Mouse (Mus musculus): ENCODE measurements around the gene Mcrs1. TPM values are rescaled to one million over a fixed set of nuclear protein-coding genes. Genes with fewer than 3 reads are reported as not detected.
A peak's percentile ranks its signal among the peaks of the same experiment; 100 is the strongest.
"Not testable (repeated sequence)": the region's sequence is repeated elsewhere in the genome, so short reads cannot be mapped to it uniquely, and the experiment has no call there.

The Mcrs1 gene
- polyA plus RNA-seq (2012; rRNA removed), result 81.5 and 94.7 TPM in 2 replicates

DNA sequence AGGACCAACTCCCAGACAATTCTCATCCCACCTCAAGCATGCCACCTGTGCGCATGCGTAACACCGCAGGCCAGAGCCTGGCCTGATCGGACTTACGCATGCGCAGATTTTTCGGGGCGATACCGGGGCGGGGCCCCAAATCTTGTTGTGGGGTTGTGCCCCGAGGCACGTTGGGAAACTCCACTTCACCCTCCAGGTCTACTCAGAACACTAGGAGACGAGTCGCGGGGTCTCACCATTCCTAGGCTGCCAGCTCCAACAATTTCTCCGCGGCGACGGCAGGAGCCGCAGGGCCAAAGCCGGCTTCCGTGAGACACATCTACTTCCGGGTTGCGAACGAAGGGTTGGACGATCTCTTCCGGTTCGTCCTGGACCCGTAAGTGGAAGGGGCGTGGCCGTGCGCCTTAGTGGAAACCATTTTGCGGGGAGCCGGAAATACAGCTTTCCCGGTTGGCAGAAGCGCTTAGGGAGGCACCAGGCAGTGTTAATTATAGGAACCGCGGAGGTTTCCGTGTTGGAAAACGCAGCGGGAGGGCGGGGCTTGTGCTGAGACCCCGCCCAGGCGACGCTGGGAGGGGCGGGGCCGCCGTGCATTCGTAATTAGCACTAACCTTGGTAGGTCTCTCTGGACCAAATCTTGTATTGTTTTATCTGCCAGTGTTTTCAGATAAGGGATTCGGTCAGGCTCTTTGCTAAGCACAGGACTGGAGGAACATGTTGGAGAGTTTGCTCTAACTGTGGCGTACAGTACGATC lies at the start of gene Mcrs1:
Gene Mcrs1 (minus strand): TSS at position 336 of the 755 bp plus-strand sequence.
- DNase-seq (ENCODE audit: low read depth, low spot score), result peak; percentile 95
- under 1% methylated on average over 52 of the region's 52 CpGs for WGBS

DNA sequence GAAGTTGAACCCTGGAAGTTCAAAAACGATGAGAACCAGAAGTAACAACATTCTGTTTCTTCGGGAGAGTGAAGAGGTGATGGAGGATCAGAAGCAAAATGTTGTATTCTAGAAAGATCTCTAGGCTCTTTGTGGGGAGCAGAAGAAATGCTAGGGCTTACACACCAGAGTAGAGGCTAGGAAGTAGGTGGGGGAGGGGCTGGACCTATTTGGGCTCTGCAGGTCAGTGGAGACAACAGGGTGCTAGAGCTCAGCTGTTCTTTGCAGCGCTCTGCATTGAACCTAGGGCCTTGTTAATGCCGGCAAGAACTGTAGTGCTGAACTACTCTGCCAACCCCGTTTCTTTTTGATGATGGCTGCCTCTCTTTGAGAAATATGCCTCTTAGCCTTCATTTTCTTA lies 44.5 kb upstream of the Mcrs1 start:
- no peak for DNase-seq (ENCODE audit: low read depth, low spot score)
- 55% methylated on average over 5 of the region's 5 CpGs for WGBS

DNA sequence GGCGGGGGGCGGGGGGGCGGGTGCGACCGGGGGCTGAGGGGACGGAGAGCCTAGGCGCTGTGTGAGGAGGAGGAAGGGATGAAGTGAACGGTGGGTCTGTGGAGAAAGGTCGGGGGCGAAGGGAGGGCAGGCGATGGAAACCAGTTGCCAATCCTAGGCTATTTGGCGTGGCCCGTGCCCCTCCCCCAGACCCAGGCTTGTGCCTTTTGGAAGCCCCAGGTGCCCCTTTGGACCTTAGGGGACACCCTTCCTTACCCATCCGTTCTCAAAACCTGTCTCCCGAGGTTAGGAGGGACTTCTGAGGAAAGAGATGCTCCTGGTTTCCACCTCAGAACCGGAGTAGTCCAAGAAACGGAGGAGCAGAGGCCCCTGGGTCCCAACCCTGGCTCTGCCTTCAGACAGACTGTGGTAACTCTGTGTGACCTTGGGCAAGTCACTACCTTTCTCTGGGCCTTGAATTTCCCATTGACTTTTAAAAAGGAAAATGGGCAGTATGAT lies 43.8 kb upstream of the Mcrs1 start, which contains the start of gene Fam186b:
Gene Fam186b (minus strand): TSS at position 405 of the 498 bp plus-strand sequence.
- no peak for DNase-seq (ENCODE audit: low read depth, low spot score)
- WGBS, result 7% methylated on average over 15 of the region's 17 CpGs

DNA sequence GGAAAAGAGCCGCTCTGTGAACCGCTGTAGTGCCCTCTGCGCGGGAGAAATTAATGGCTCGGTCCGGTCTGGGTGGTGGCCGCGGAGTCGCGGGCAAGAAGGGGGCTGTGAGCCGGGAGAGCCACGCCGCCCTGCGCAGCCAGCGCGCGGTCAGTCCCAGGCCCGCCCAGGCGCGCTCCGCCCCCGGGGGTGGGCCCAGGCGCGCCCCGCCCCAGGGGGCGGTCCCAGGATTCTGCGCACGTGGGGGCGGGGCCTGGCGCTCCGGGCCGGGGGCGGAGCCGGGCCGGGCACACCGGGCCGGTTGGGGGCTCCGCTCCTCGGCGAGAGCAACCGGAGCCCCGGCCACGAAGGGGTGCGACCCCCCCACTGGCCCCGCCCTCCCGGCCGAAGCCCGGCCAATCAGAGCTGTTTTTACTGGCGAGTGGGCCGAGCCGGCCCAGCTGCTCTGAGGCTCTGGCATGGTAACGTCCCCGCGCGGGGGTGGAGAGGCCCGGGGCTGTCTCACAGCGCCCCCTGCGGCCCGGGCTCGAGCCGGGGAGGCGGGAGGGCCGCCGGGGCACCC lies 43.1 kb upstream of the Mcrs1 start, which contains the start of gene Prpf40b:
Gene Prpf40b (plus strand): TSS at position 275 of the 562 bp plus-strand sequence.
- peak; percentile 38 for DNase-seq (ENCODE audit: low read depth, low spot score)
- WGBS, result 1% methylated on average over 64 of the region's 64 CpGs

DNA sequence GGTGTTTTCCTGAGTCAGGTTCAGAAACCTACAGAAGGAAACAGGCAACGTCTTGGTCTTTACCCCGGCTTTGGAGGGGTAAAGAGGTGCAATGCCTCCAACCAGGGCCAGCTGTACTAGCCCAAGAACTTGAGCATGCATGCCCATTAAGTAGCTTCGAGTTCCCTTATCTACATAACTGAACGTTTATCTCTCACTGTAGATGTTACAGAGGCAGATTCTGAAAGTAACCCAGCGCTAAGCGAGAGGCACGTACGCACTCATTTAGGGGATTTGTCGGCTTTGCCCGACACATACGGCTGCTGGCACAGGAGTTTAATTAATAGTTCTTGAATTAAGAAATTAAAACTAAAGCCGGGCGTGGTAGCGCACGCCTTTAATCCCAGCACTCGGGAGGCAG lies 42.5 kb upstream of the Mcrs1 start:
- 3% methylated on average over 16 of the region's 16 CpGs for WGBS

DNA sequence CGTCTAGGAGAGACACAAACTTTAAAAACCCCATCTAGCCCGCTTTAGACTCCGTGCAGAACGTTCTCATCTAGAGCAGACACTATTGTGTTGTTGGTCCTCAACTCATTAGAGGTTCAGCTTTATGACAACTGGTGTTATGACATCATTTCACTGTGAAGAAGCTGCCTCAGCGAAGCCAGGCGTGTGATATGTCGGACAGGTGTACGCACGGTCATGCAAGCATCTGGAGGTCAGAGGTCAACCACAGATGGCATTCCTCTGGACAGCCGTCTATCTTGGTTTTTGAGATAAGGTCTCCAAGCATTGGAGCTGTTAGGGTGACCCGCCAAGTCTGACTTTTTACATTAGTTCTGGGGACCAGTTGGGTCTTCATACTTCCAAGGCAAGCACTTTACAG lies 38.8 kb upstream of the Mcrs1 start:
- DNase-seq (ENCODE audit: low read depth, low spot score), result no peak
- WGBS, result 84% methylated on average over 11 of the region's 11 CpGs

More for the DNA sequence above, 42.5 kb upstream of the Mcrs1 start:
- DNase-seq (ENCODE audit: low read depth, low spot score), result no peak

DNA sequence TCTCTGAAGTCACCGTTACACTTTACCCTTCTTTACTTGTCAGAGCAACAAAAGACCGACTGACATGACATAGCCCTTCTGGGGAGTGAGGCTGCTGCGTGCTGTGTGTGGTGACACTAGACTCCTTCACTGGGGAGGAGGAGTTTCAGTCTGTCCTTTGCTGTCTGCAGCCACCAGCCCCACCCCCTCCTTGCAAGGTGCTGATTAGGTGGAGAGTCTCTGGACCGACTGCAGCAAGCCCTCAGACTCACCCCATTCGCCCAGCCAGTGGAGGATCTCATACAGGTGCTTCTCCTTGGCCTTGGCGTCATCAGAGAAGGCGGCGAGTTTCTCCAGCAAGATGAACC lies 33.4 kb upstream of the Mcrs1 start:
- 60% methylated on average over 8 of the region's 8 CpGs for WGBS
- DNase-seq (ENCODE audit: low read depth, low spot score), result no peak

DNA sequence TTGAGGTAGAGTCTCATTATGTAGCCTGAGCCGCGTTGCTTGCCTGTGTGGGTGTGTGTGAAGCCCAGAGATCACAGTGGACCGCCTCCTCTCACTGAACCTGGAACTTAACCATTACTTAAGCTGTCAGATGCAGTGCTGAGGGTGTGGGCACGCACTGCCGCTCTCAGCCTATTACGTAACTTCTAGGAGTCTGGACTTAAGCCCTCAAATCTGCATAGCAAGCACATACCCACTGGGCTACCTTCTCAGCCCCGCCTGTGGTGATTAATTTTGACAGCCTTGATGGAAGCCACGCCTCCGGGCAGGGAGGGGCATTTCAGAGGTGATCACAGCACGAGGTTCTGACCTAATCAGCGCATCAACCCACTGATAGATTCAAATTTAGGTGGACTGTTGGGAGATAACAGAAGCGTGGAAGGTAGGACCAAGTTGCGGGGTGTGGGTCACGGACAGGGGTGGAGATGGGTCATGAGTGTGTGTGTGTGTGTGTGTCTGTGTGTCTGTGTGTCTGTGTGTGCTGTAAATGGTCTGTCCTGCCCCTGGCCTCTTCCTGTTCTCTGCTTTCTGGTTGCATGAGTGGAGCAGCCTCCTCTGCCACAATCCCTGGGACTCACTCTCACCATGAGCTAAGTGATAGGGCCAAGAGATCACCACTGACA lies 32.9 kb upstream of the Mcrs1 start:
- peak; percentile 71 for DNase-seq (ENCODE audit: low read depth, low spot score)
- 20% methylated on average over 14 of the region's 14 CpGs for WGBS

DNA sequence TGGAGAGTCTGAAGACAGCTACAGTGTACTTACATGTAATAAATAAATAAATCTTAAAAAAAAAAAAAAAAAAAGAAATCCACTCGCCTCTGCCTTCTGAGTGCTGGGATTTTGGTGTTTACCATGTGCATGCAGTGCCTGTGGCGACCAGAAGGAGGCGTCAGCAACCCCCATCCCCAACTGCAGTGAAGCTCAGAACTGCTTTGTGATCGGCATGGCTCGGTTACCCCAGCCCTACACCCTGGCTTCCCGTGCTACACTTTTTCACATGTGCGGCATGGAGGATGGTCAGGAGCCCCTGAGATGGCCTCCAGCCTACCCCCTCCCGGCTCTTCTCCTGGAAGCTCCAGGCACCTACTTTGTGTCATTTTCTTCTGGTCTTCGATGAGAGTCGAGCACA lies 31.7 kb upstream of the Mcrs1 start:
- 64% methylated on average over 10 of the region's 10 CpGs for WGBS
- DNase-seq (ENCODE audit: low read depth, low spot score), result no peak

DNA sequence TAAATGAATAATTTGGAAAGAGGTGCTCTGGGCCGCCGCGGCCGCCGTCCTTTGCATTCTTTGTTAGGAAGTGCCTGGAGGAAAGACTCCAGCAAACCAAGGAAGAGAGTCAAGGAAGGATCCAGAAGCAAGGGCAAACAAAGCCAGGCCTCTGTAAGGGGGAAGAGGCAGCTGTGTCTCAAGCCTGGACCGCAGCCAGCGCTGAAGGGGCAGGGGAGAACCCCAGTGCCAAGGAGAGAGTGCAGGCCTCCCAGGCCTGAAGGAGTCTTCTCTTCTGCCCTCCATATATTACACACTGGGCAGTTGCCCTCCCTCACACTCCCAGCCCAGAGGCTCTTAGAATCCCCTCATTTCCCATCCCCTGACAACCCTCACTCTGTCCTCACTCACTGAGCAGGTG lies 26.5 kb upstream of the Mcrs1 start:
- DNase-seq (ENCODE audit: low read depth, low spot score), result no peak
- 23% methylated on average over 7 of the region's 7 CpGs for WGBS

DNA sequence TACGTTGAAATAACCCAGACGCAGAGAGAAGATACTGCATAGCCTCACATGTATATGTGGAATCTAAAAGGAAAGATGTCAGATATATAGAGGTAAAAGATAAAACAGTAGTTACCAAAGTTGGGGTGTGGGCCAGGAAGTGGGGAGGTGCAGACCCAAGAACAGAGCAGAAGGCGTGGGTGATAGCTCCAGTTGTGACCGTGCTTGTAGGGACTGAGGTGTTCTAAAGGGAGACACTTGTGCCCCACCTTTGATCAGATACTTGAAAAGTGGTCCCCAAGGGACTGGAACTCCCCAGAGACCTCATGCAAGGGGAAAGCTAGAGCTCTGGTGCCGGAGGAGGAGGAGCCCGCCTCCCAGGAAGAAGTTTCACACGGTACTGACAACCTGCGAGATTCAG lies 24.3 kb upstream of the Mcrs1 start:
- DNase-seq (ENCODE audit: low read depth, low spot score), result no peak
- WGBS, result 92% methylated on average over 8 of the region's 8 CpGs

DNA sequence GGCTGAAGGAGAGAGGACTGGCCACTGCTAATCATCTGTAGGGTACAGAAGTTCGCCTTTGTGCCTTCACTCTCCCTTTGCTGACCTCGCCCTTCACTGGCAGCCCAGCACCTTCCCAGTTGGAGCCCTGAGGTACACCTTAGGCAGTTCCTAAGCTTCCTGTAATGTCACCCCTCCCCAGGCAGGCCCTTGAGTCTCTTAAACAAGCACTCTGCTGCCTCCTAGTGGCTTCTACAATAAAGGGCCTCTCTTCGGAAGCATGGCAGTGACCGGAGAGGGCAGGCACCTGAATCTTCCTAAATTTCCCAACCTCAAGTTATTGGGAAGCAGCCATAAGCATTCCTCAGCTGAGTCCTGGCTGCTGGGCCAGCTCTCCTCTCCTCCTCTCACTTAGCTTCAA lies 13.9 kb upstream of the Mcrs1 start:
- WGBS, result 11% methylated on average over 4 of the region's 4 CpGs
- peak; percentile 67 for DNase-seq (ENCODE audit: low read depth, low spot score)

DNA sequence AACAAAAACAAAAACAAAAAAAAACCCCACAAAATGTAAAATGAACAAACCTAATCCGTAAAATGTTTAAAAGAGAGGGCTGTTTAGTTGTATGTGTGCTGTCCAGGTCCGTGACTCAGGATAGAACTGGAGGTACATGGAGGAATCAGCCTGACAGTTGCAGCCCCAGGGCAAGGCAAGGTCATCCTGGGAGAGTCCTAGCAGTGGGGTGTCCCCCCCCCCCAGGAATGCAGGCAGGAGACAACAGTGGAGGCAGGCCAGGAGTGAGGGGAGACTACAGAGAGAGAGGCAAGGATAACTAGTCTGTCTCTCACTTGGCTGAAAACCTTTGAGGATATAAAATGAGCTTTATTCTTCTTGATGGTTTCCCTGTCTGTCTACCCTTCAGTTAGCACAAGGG lies 12.6 kb upstream of the Mcrs1 start:
- DNase-seq (ENCODE audit: low read depth, low spot score), result no peak

DNA sequence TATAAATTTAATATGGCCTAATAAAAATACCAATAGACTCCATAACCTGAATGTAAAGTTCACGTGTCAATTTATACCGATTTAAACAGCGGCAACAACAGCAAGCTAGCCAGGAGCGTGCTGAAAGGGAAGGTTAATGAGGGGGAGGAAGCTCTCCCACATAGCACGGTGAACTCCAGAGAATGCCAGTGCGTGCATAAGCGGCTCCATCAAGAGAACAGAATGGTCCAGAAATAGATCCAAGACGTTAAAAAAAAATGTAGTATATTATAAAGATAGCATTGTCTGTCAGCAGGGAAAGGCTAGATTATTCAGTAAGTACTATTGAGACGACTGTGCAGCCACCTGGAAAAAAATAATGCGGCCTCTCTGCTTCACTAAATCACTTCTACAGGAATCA lies 10.9 kb upstream of the Mcrs1 start:
- DNase-seq (ENCODE audit: low read depth, low spot score), result no peak
- WGBS, result 46% methylated on average over 10 of the region's 10 CpGs

More for the DNA sequence above, 12.6 kb upstream of the Mcrs1 start:
- WGBS, result 94% methylated on average over 2 of the region's 2 CpGs

DNA sequence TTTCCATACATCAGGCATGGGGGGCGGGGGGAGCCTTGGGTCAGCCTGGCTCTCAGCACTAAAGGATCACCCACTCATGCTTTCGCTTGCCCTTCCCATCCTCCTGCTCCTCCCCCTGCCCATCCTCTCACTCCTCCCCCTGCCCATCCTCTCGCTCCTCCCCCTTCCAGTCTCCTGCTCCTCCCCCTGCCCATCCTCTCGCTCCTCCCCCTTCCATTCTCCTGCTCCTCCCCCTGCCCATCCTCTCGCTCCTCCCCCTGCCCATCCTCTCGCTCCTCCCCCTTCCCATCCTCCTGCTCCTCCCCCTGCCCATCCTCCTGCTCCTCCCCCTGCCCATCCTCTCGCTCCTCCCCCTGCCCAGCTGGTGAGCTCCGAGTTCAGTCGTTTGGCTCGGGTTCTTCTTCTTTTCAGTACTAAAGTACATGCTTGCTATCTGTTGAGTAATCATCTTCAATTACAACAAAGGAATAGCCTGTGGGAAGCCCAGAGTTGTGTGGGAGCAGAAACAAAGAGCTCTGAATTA lies 8.0 kb upstream of the Mcrs1 start:
- no peak for DNase-seq (ENCODE audit: low read depth, low spot score)
- WGBS, result 2% methylated on average over 9 of the region's 10 CpGs

DNA sequence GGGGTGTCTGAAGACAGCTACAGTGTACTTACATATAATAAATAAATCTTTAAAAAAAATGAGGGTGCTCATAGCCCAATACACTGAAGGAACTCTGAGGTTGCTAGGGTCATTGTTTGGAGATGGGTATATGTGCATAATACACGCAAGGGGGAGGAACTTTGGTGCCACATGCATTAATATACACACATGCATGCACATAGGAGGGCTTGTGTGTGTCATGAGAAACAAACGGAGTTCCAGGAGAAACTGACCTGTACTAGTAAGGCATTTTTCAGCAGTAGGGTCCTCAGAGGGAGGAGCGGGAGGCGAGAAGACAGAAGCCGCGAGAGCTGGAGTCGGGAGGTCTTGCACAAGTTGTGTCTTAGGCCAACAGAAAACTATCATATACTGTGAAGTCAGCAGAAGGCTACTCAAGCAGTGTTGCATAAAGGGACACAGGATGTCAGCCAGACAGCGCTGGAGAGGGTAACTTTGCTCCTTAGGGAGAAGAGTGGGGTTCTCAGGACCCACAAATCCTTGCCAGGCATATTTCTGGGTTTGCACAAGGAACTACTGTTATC lies 7.5 kb upstream of the Mcrs1 start:
- DNase-seq (ENCODE audit: low read depth, low spot score), result no peak
- 55% methylated on average over 8 of the region's 8 CpGs for WGBS

DNA sequence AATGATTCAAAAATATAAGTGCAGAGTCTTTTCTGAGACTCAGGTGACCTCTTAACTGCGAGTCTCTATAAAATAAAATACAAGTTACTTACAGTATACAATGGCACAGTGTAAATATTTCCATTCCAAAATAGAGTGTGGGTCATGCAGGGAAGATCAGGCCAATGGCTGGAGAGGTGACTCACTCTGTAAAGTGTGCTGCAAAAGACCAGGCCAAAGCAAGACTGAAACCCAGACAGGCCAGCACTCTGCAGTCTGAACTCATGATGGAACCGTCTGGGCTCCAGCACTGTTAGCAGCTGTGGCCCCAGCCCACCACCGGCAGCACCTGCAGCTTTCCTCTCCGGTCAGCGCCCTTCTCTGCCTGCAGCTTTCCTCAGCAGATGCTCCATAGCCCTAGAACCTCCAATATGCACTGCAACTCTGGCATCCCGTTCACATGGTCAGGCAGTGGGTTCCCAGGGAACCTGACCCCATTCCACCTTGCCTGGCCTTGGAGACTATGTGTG lies 3.5 kb upstream of the Mcrs1 start:
- 81% methylated on average over 6 of the region's 6 CpGs for WGBS
- DNase-seq (ENCODE audit: low read depth, low spot score), result no peak

DNA sequence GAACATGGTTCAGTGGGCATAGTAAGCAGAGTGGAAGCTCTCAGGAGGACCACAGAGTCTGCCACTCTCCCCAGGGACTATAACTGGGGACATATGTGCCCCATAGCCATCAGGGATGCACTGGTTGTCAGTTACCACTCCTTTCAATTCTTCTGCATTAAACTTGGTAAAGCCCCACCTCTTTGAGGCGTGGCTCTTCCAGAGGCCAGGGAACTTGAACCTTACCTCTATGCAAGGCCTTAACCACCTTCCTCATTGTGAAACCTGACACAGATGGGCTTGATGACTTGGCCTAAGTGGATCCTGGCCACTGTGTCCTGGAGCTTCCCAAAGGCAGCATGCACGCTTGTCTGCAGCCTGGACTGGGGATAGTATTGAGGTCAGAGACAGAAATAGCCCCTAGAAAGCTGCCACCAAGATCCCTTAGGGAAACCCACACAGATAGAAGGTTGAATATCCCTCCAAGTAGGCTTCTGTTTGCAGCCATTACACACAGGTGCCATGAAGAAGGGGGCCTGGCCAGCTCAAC lies 2.8 kb upstream of the Mcrs1 start:
- WGBS, result 45% methylated on average over 2 of the region's 2 CpGs

DNA sequence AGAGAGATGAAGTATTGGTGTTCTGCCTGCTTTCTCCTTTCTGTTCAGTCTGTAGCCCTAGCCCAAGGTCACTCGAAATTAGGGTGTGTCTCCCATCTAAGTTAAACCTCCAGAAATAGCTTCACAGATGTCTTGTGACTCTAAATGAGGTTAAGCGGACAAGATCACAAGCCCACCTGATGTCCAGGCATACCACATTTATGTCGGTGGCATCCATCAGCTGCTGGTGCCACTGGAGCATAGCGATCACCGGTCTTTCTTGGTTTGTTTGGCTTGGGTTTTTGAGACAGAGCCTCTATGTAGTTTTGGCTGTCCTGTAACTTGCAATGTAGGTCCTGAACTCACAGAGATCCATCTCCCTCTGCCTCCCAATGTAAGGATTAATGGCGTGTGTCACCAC lies 2.0 kb upstream of the Mcrs1 start:
- 88% methylated on average over 6 of the region's 6 CpGs for WGBS
- DNase-seq (ENCODE audit: low read depth, low spot score), result no peak

More for the DNA sequence above, 2.8 kb upstream of the Mcrs1 start:
- peak; percentile 60 for DNase-seq (ENCODE audit: low read depth, low spot score)

DNA sequence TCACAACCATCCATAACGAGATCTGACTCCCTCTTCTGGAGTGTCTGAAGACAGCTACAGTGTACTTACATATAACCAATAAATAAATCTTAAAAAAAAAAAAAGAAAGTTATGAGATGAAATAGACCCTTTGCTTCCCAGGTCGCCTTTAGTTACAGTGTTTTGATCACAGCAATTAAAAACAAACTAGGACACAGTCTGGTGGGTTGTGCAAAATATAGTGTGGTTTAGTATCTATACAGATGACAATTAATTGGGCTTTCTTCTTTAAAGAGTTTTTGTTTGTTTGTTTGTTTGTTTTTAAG lies 1.4 kb upstream of the Mcrs1 start:
- WGBS, result 41% methylated on average over 2 of the region's 2 CpGs
- not testable (repeated sequence) for DNase-seq (ENCODE audit: low read depth, low spot score)
